Mouse (Mus musculus) liver, embryonic 14.5 days (tissue): ENCODE results near the gene 1810037I17Rik. TPM values are rescaled to one million over a fixed set of nuclear protein-coding genes. Genes with fewer than 3 reads are reported as not detected.

Experiments used
- ATAC-seq: fragments of 200-750 bp; cut with Nextera tagmentation; 2 replicates; pipeline ENCODE4 v1.8.0; 2017; ENCODE audit warnings: moderate number of reproducible peaks, mild to moderate bottlenecking, moderate library complexity; ENCODE audit not compliant: insufficient read depth
- DNase-seq, 3 experiments: peaks; one replicate each; pipeline ENCODE4 v3.0.0-alpha.2; 2012 to 2013; ENCODE audit warnings: low read depth in 3 of 3, low spot score in 3 of 3
- H3K27ac ChIP-seq: fragments of 300-500 bp; sonication (generic); 2 replicates; pipeline ENCODE4 v1.5.1; 2014; ENCODE audit warnings: moderate library complexity, mild to moderate bottlenecking, control low read depth, inconsistent platforms
- H3K27me3 ChIP-seq: fragments of 300-500 bp; sonication (generic); 2 replicates; pipeline ENCODE4 v1.6.1; 2014; ENCODE audit warnings: mild to moderate bottlenecking, low read length, moderate library complexity; ENCODE audit not compliant: control insufficient read depth, insufficient read depth
- H3K36me3 ChIP-seq: fragments of 300-500 bp; sonication (generic); replicated peaks from 2 replicates; pipeline ENCODE4 v1.6.1; 2014; ENCODE audit warnings: low read depth; ENCODE audit not compliant: control insufficient read depth, insufficient read depth
- H3K4me1 ChIP-seq, 2 experiments: fragments of 200-500 bp in 1 of 2; fragments of 300-500 bp in 1 of 2; sonication (generic) in 1 of 2; replicated peaks; 2 replicates each; pipeline ENCODE4 v1.6.1; 2012 to 2014; ENCODE audit warnings: antibody characterized with exemption in 1 of 2, inconsistent platforms in 1 of 2, low read length in 1 of 2; ENCODE audit not compliant: control insufficient read depth in 2 of 2, insufficient read depth in 2 of 2
- H3K4me2 ChIP-seq: fragments of 300-500 bp; sonication (generic); 2 replicates; pipeline ENCODE4 v1.6.1; 2014; ENCODE audit warnings: low read depth, mild to moderate bottlenecking, control low read depth, moderate library complexity
- H3K4me3 ChIP-seq, 2 experiments: fragments of 200-500 bp in 1 of 2; fragments of 300-500 bp in 1 of 2; sonication (generic) in 1 of 2; 2 replicates each; pipeline ENCODE4 v1.5.1; 2012 to 2014; ENCODE audit warnings: low read depth in 2 of 2, low read length in 2 of 2, mild to moderate bottlenecking in 2 of 2, control low read depth in 1 of 2, inconsistent platforms in 1 of 2, moderate library complexity in 1 of 2; ENCODE audit not compliant: insufficient read depth in 1 of 2
- H3K9ac ChIP-seq: fragments of 300-500 bp; sonication (generic); replicated peaks from 2 replicates; pipeline ENCODE4 v1.6.1; 2014; ENCODE audit warnings: mild to moderate bottlenecking, control low read depth, moderate library complexity
- H3K9me3 ChIP-seq: fragments of 300-500 bp; sonication (generic); 2 replicates; pipeline ENCODE4 v1.6.1; 2016; ENCODE audit warnings: low read length, mixed read lengths; ENCODE audit not compliant: control insufficient read depth
- CTCF ChIP-seq: IDR thresholded peaks from 2 replicates; pipeline ENCODE4 v1.5.1; 2016; ENCODE audit warnings: antibody characterized with exemption, low read depth, control low read depth
- EP300 ChIP-seq: IDR thresholded peaks from 2 replicates; pipeline ENCODE4 v1.6.1; 2016; ENCODE audit warnings: antibody characterized with exemption, low read depth
- WGBS: fragments of 180-500 bp; shearing (Covaris S2); extraction: QIAGEN DNeasy Blood & Tissue Kit; methylation state at CpG from one replicate; pipeline ENCODE4 v1.1.7; 2014; ENCODE audit not compliant: insufficient replicate concordance; 5-methylcytosine and 5-hydroxymethylcytosine counted together
- polyA plus RNA-seq, 2 experiments: library from polyadenylated mRNA; depleted of rRNA in 1 of 2; stranded (reverse) in 1 of 2; unstranded in 1 of 2; fragments of >200 nt; fragmentation: Nextera tagmentation in 1 of 2; extraction: Ambion mirVana in 1 of 2; gene quantifications; 2 replicates each; pipeline versions ENCODE4 v1.2.1 to v1.2.3; 2012 to 2014

1810037I17Rik gene
- polyA plus RNA-seq, 2 experiments = 37.6 to 111 TPM

DNA sequence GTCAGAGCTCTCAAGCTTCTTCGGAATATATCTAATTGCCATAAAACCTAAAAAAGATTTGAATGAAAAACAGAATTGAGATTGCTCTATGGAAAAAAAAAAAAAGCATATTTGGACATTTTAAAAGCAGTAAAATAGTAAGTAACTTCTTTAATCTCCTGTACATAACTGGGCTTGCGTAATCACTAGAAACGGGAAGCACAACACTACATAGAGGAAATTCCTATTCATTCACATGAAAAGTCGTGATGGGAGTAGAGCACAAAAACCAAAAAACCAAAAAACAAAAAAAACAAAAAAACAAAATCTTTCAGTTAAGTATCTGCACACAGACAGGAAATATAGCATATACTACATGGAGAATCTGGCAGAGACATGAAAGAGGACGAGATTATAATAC lies 40.3 kb downstream of the 1810037I17Rik start:
- Histone ChIP-seq H3K9me3 (no peaks in the 10 kb centered on the region), H3K27me3 (no peaks in the 10 kb centered on the region), H3K9ac (no peak overlapping the region), H3K36me3 (no peaks in the 10 kb centered on the region), H3K27ac (no peak overlapping the region), H3K4me3 (no peak overlapping the region), H3K4me2 (no peak overlapping the region), H3K4me1 (no peaks in the 10 kb centered on the region)
- no peak for TF ChIP-seq CTCF
- no peak for TF ChIP-seq EP300
- ATAC-seq = no peak
- DNase-seq = no peak
- WGBS = 53% methylated on average over 5 of the region's 5 CpGs

DNA sequence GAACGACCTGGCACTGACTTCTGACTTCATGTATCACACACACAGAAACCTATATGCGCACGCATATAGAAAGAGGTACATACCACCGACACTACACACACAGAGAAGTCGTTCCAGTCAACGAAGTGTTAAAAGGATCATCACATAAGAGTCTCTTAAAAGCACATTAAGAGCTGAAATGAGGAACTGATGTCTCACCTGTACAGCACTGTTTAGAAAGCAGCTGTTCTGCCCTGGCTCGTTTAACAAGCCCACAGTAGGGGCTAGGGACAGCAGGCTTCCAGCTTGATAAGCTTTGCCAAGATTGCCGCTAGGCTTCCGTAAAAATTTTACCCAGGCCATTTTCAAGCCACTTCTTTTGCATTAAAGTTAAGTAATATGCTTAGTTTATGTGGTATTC lies 44.4 kb downstream of the 1810037I17Rik start:
- H3K4me3 ChIP-seq = no peak overlapping the region
- H3K27ac ChIP-seq = no peak overlapping the region
- WGBS = 84% methylated on average over 9 of the region's 9 CpGs
- DNase-seq = no peak
- TF ChIP-seq CTCF (no peak), EP300 (no peak)
- ATAC-seq = no peak
- H3K9ac ChIP-seq = no peak overlapping the region
- H3K27me3 ChIP-seq = no peaks in the 10 kb centered on the region
- H3K4me2 ChIP-seq = no peak overlapping the region
- H3K9me3 ChIP-seq = no peaks in the 10 kb centered on the region
- H3K36me3 ChIP-seq = no peaks in the 10 kb centered on the region
- no peaks in the 10 kb centered on the region for H3K4me1 ChIP-seq

DNA sequence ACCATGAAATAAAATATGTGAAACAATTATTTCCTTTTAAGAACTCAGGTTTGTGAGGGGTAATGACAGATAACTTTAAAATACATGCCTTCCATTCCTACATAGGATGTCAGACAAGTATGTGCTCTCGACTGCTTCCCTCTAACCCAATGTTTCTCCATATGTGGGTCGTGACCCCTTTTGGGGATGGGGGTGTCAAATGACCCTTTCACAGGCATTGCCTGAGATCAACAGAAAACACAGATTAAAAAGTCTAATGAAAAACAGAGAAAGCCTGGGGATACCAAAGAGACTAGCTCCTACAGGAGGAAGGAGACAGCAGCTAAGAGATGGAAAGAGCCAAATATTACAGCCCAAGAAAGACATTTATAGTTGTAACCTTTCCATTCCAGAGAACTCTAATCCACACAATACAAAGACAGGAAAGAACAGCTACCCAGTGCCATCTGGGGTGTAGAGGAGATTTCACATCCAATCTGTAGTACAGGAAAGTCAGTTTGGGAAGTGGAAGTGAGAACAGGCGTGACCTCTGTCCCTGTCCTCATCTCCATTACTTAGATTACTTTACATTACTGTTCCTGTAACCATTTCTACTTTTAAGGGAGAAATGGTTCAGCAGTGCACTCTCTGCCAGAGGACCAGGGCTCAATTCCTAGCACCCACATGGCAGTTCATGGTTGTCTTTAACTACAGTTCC lies 48.3 kb downstream of the 1810037I17Rik start:
- 59% methylated on average over 3 of the region's 3 CpGs for WGBS
- no peak for ATAC-seq
- no peak for DNase-seq
- H3K9me3 ChIP-seq = no peaks in the 10 kb centered on the region
- no peak overlapping the region for H3K4me2 ChIP-seq
- no peaks in the 10 kb centered on the region for H3K36me3 ChIP-seq
- H3K9ac ChIP-seq = no peak overlapping the region
- TF ChIP-seq CTCF (no peak), EP300 (no peak)
- H3K27ac ChIP-seq = no peak overlapping the region
- no peaks in the 10 kb centered on the region for H3K27me3 ChIP-seq
- peaks cover 0 to 2% of the 10 kb centered on the region in 2 experiments; a peak in 1 of 4 replicates for H3K4me1 ChIP-seq
- H3K4me3 ChIP-seq = no peak overlapping the region

DNA sequence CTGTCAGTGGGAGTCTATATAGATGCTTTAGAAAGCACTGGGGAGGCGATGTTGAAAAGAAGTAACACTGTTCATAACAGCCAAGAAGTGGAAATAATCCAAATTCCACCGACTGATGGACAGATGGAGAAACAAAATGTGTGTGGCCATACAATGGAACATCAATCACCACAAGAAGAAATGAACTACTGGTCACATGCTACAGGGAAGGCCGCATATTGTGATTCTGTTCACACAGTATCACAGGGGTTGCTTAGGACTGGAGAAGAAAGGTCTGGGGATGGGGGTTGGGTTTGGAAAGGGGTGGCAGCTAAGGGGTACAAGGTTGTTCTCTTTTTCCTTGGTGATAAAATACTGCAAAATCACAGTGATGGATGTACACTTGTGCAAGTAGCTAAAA lies 50.8 kb downstream of the 1810037I17Rik start:
- no peak overlapping the region for H3K4me2 ChIP-seq
- no peak overlapping the region for H3K4me3 ChIP-seq
- no peak overlapping the region for H3K27ac ChIP-seq
- ATAC-seq (no peak), DNase-seq (no peak)
- H3K27me3 ChIP-seq = no peaks in the 10 kb centered on the region
- H3K36me3 ChIP-seq = no peaks in the 10 kb centered on the region
- no peak overlapping the region for H3K9ac ChIP-seq
- TF ChIP-seq EP300 = no peak
- peaks cover 0 to 2% of the 10 kb centered on the region in 2 experiments; a peak in 1 of 4 replicates for H3K4me1 ChIP-seq
- H3K9me3 ChIP-seq = no peaks in the 10 kb centered on the region
- 64% methylated on average over 3 of the region's 3 CpGs for WGBS

DNA sequence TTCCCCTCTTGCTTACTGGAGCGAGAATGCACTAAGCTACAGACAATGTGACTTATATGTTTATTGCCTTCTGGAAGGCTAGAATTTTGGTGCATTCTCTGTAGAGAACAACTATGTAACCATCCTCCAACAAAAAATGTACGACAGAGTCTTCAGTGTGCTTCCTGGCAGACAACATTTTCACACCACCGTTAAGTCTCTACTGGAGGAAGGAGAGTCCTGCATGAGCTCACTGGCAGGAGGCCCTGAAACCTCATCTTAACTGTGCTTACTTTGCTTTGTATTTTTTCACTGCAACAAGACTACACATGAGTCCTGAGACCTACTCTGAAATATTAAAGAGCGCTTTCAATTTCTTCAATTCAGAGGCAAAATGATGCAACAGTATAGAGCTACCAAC lies 51.4 kb downstream of the 1810037I17Rik start:
- DNase-seq (no peak), ATAC-seq (no peak)
- no peak overlapping the region for H3K27ac ChIP-seq
- TF ChIP-seq EP300 (no peak), CTCF (no peak)
- H3K9ac ChIP-seq = no peak overlapping the region
- H3K36me3 ChIP-seq = no peaks in the 10 kb centered on the region
- peaks cover 0 to 2% of the 10 kb centered on the region in 2 experiments; a peak in 1 of 4 replicates for H3K4me1 ChIP-seq
- no peak overlapping the region for H3K4me2 ChIP-seq
- H3K9me3 ChIP-seq = no peaks in the 10 kb centered on the region
- no peaks in the 10 kb centered on the region for H3K27me3 ChIP-seq
- 74% methylated on average over 4 of the region's 4 CpGs for WGBS
- no peak overlapping the region for H3K4me3 ChIP-seq

Other genes starting within 250 kb of the 1810037I17Rik start
- 1.1 and 1.5 TPM in 2 replicates for gene Pde5a, start 195.3 kb upstream of the 1810037I17Rik start, polyA plus RNA-seq (2012; rRNA removed)
- 1.0 and 1.8 TPM in 2 replicates for gene Pde5a, start 195.3 kb upstream of the 1810037I17Rik start, polyA plus RNA-seq (2014; fragmentation: Nextera tagmentation; extraction: Ambion mirVana)
- 3.8 and 7.5 TPM in 2 replicates for gene Fabp2, start 29.1 kb upstream of the 1810037I17Rik start, polyA plus RNA-seq (2012; rRNA removed)
- 13.6 and 14.1 TPM in 2 replicates for gene Fabp2, start 29.1 kb upstream of the 1810037I17Rik start, polyA plus RNA-seq (2014; fragmentation: Nextera tagmentation; extraction: Ambion mirVana)
- not detected in 2 replicates for gene Gm10959, start 4.8 kb upstream of the 1810037I17Rik start, polyA plus RNA-seq (2012; rRNA removed)
- not detected in 2 replicates for gene Gm10959, start 4.8 kb upstream of the 1810037I17Rik start, polyA plus RNA-seq (2014; fragmentation: Nextera tagmentation; extraction: Ambion mirVana)
- gene Usp53, start 60.3 kb downstream of the 1810037I17Rik start, polyA plus RNA-seq (2012; rRNA removed) = 0.45 and 0.78 TPM in 2 replicates
- 1.6 TPM in 2 replicates for gene Usp53, start 60.3 kb downstream of the 1810037I17Rik start, polyA plus RNA-seq (2014; fragmentation: Nextera tagmentation; extraction: Ambion mirVana)
- gene Myoz2, start 110.8 kb downstream of the 1810037I17Rik start, polyA plus RNA-seq (2012; rRNA removed) = not detected in 2 replicates
- gene Myoz2, start 110.8 kb downstream of the 1810037I17Rik start, polyA plus RNA-seq (2014; fragmentation: Nextera tagmentation; extraction: Ambion mirVana) = not detected in 2 replicates